Mouse (Mus musculus) heart, postnatal 0 days (tissue): Measurements from ENCODE around the gene Tead2. TPM values are rescaled to one million over a fixed set of nuclear protein-coding genes. Genes with fewer than 3 reads are reported as not detected.
"Not testable (repeated sequence)": the region's sequence is repeated elsewhere in the genome, so short reads cannot be mapped to it uniquely, and the experiment has no call there.

Source experiments
- ATAC-seq: fragments of 200-750 bp; cut with Nextera tagmentation; 2 replicates; pipeline ENCODE4 v1.8.0; 2017; ENCODE audit warnings: low read depth, moderate number of reproducible peaks, moderate library complexity; ENCODE audit not compliant: insufficient read depth
- DNase-seq: peaks from one replicate; pipeline ENCODE4 v3.0.0-alpha.2; 2016; ENCODE audit warnings: low spot score
- H3K27ac ChIP-seq: fragments of 300-500 bp; sonication (generic); 2 replicates; pipeline ENCODE4 v1.5.1; 2014; ENCODE audit warnings: low read depth, mild to moderate bottlenecking
- H3K27me3 ChIP-seq: fragments of 300-500 bp; sonication (generic); 2 replicates; pipeline ENCODE4 v1.6.1; 2014; ENCODE audit warnings: low read length, mixed read lengths; ENCODE audit not compliant: control insufficient read depth, insufficient read depth
- H3K36me3 ChIP-seq: fragments of 300-500 bp; sonication (generic); replicated peaks from 2 replicates; pipeline ENCODE4 v1.6.1; 2014; ENCODE audit warnings: low read length, mixed read lengths; ENCODE audit not compliant: control insufficient read depth, insufficient read depth
- H3K4me1 ChIP-seq: fragments of 300-500 bp; sonication (generic); 2 replicates; pipeline ENCODE4 v1.6.1; 2014; ENCODE audit warnings: antibody characterized with exemption; ENCODE audit not compliant: control insufficient read depth, insufficient read depth
- H3K4me2 ChIP-seq: fragments of 300-500 bp; sonication (generic); 2 replicates; pipeline ENCODE4 v1.6.1; 2014; ENCODE audit warnings: low read depth, mild to moderate bottlenecking, low read length, moderate library complexity
- H3K4me3 ChIP-seq: fragments of 300-500 bp; sonication (generic); 2 replicates; pipeline ENCODE4 v1.5.1; 2014; ENCODE audit warnings: low read depth, low read length
- H3K9ac ChIP-seq: fragments of 300-500 bp; sonication (generic); replicated peaks from 2 replicates; pipeline ENCODE4 v1.6.1; 2014; ENCODE audit warnings: low read depth, low read length, mixed read lengths
- H3K9me3 ChIP-seq: fragments of 300-500 bp; sonication (generic); replicated peaks from 2 replicates; pipeline ENCODE4 v1.6.1; 2016; ENCODE audit warnings: low read length; ENCODE audit not compliant: control insufficient read depth
- CTCF ChIP-seq: IDR thresholded peaks from 2 replicates; pipeline ENCODE4 v1.5.1; 2016; ENCODE audit warnings: antibody characterized with exemption, control low read depth, low read depth
- EP300 ChIP-seq: IDR thresholded peaks from 2 replicates; pipeline ENCODE4 v1.6.1; 2016; ENCODE audit warnings: antibody characterized with exemption, low read depth
- WGBS: fragments of 180-500 bp; shearing (Covaris S2); extraction: QIAGEN DNeasy Blood & Tissue Kit; methylation state at CpG from one replicate; pipeline ENCODE4 v1.1.7; 2014; 5-methylcytosine and 5-hydroxymethylcytosine counted together
- polyA plus RNA-seq: library from polyadenylated mRNA; unstranded; fragments of >200 nt; fragmentation: Nextera tagmentation; extraction: Ambion mirVana; gene quantifications from 2 replicates; pipeline ENCODE4 v1.2.1, GENCODE M21; 2015
- total RNA-seq: library from RNA; depleted of rRNA; stranded (reverse); fragments of >200 nt; gene quantifications from 2 replicates; pipeline ENCODE4 v1.2.3, GENCODE M21; 2014; ENCODE audit warnings: low replicate concordance

Gene Tead2
- total and polyA plus RNA-seq, 2 experiments from 2014 or later, result 41.1 to 50.6 TPM

DNA sequence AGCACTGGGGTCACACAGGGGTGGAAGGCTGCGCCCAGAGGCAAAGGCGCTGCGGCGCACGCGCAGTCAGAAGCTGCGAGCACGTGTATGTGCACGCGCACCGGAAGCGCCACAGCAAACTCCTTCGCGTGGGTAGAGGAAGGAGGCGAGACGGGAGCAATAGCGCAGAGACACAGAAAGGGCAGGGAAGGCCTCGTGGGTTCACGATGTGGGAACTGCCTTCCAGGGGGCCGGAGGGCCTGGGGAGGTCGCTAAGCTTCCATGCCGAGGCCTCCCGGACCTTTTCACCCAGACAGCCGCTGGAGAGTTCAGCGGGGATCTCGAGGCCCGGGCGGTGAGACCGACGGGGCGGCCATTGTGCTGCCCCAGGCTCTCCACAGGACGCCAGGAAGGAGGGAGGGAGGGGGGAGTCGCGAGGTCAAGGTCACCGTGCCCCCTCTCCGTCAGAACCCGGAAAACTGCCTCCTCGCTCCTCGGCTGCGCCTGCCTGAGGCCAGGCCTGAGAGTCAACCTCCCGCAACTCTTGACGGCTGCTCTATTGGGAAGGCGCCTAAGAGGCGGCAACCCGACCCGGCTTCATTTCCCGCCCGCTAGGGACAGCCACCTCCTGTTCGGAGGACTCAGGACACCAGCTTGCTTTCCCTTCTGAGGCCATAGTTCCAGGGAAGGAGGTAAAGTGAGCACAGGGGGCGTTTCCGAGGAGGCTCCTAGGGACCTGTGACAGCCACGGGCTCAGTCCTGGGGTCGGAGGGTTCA is 25.3 kb downstream of the Tead2 start, which contains the start of gene Slc6a16:
Gene Slc6a16 (plus strand): TSS at position 453 of the 756 bp plus-strand sequence.
- ATAC-seq, result peak; percentile 52
- no peak within 1 kb of the TSS for H3K27ac ChIP-seq
- peak within 1 kb of the TSS; percentile 8 for H3K9ac ChIP-seq
- TF ChIP-seq EP300 (no peak), CTCF (no peak)
- peak within 1 kb of the TSS; percentile 12 for H3K4me3 ChIP-seq
- 18% methylated on average over 53 of the region's 53 CpGs for whole genome bisulfite sequencing
- H3K36me3 ChIP-seq, result no peaks in the 10 kb centered on the region
- peak; percentile 23 for DNase-seq
- peak within 1 kb of the TSS; percentile 26 for H3K4me2 ChIP-seq
- H3K9me3 ChIP-seq, result no peaks in the 10 kb centered on the region
- 0 out of 2 replicates have a peak, but pooled peaks cover 9% of the 10 kb centered on the region for H3K4me1 ChIP-seq
- no peaks in the 10 kb centered on the region for H3K27me3 ChIP-seq

DNA sequence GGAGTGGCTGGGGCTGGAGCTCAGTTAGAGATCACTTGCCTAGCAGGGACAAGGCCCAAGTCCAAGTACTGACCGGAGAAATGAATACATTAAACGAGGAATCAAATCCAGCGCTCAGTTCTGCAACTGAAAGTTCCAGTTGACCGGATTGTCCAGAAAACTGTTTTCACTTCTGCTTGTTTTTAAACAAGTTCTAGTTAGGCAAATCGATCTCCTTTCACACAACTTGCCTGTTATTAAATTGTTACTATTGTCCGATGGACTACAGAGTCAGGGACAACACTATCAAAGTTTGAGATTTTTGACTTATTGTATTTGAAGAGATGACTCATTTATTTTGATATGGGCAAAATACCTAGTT is 25.8 kb downstream of the Tead2 start:
- no peaks in the 10 kb centered on the region for H3K36me3 ChIP-seq
- no peaks in the 10 kb centered on the region for H3K27me3 ChIP-seq
- 90% methylated on average over 6 of the region's 6 CpGs for WGBS
- H3K27ac ChIP-seq, result no peak overlapping the region
- no peaks in the 10 kb centered on the region for H3K9me3 ChIP-seq
- DNase-seq, result no peak
- ATAC-seq, result no peak
- H3K9ac ChIP-seq, result peak overlapping the region; percentile 8; the same call in 1 of the 2 replicates
- H3K4me2 ChIP-seq, result peak overlapping the region; percentile 26; the same call in 1 of the 2 replicates
- H3K4me3 ChIP-seq, result no peak overlapping the region
- TF ChIP-seq EP300 (no peak), CTCF (no peak)
- 0 out of 2 replicates have a peak, but pooled peaks cover 9% of the 10 kb centered on the region for H3K4me1 ChIP-seq

- WGBS, result 42% methylated on average over 3 of the region's 3 CpGs
- ATAC-seq (no peak), DNase-seq (peak; percentile 21)
- Histone ChIP-seq H3K4me3 (no peak overlapping the region), H3K4me1 (no peaks in the 10 kb centered on the region), H3K36me3 (no peaks in the 10 kb centered on the region), H3K9ac (no peak overlapping the region), H3K4me2 (no peak overlapping the region), H3K27me3 (no peaks in the 10 kb centered on the region), H3K27ac (no peak overlapping the region), H3K9me3 (no peaks in the 10 kb centered on the region)
- TF ChIP-seq CTCF, result peak; percentile 22
- TF ChIP-seq EP300, result no peak
These were observed 32.1 kb downstream of the Tead2 start for GRCm38 (mm10) chr7:45247666-45248065.

- H3K9ac ChIP-seq, result no peak overlapping the region
- 86% methylated on average over 8 of the region's 8 CpGs for WGBS
- ATAC-seq, result no peak
- no peaks in the 10 kb centered on the region for H3K4me1 ChIP-seq
- H3K9me3 ChIP-seq, result no peaks in the 10 kb centered on the region
- DNase-seq, result no peak
- no peak overlapping the region for H3K4me2 ChIP-seq
- H3K27ac ChIP-seq, result no peak overlapping the region
- no peaks in the 10 kb centered on the region for H3K27me3 ChIP-seq
- TF ChIP-seq CTCF (no peak), EP300 (no peak)
- no peaks in the 10 kb centered on the region for H3K36me3 ChIP-seq
- no peak overlapping the region for H3K4me3 ChIP-seq
These were observed 38.3 kb downstream of the Tead2 start for GRCm38 (mm10) chr7:45253806-45254205.

DNA sequence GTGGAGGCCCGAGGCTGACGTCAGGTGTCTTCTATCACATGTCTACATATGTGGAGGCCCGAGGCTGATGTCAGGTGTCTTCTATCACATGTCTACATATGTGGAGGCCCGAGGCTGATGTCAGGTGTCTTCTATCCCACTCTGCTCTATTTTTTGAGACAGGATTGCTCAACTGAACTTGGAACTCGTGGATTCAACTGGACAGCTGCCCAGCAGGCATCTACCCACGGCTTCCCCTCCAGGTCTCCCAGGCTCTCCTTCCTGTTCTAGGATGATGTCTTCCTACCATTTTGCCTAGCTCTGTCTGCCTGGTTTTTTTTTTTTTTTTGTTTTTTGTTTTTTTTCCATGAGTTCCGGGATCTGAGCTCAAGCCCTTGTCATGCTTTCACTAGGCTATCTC is 40.3 kb downstream of the Tead2 start:
- not testable (repeated sequence) for H3K36me3 ChIP-seq, H3K9ac ChIP-seq, H3K4me3 ChIP-seq, H3K4me1 ChIP-seq, H3K9me3 ChIP-seq, DNase-seq, ATAC-seq, H3K4me2 ChIP-seq, H3K27ac ChIP-seq, H3K27me3 ChIP-seq
- WGBS, result 65% methylated on average over 4 of the region's 7 CpGs
